Mouse (Mus musculus) hindbrain, embryonic 11.5 days (tissue): Measurements from ENCODE around the gene Lgi2. TPM values are rescaled to one million over a fixed set of nuclear protein-coding genes. Genes with fewer than 3 reads are reported as not detected.
A peak's percentile ranks its signal among the peaks of the same experiment; 100 is the strongest.

Source experiments
- ATAC-seq: fragments of 200-750 bp; cut with Nextera tagmentation; 2 replicates; pipeline ENCODE4 v1.8.0; 2017; ENCODE audit warnings: mild to moderate bottlenecking, moderate TSS enrichment, moderate library complexity; ENCODE audit not compliant: low FRiP score
- DNase-seq: peaks from one replicate; pipeline ENCODE4 v3.0.0-alpha.2; 2015; ENCODE audit warnings: low spot score
- H3K27ac ChIP-seq: fragments of 300-500 bp; sonication (generic); 2 replicates; pipeline ENCODE4 v1.5.1; 2014; ENCODE audit warnings: mild to moderate bottlenecking, low read depth, low read length
- H3K27me3 ChIP-seq: fragments of 300-500 bp; sonication (generic); 2 replicates; pipeline ENCODE4 v1.6.1; 2014; ENCODE audit warnings: mild to moderate bottlenecking, low read length, moderate library complexity, mixed read lengths; ENCODE audit not compliant: control insufficient read depth, insufficient read depth
- H3K36me3 ChIP-seq: fragments of 300-500 bp; sonication (generic); 2 replicates; pipeline ENCODE4 v1.6.1; 2014; ENCODE audit warnings: mild to moderate bottlenecking, low read length, moderate library complexity, mixed read lengths; ENCODE audit not compliant: control insufficient read depth, insufficient read depth
- H3K4me1 ChIP-seq: fragments of 300-500 bp; sonication (generic); replicated peaks from 2 replicates; pipeline ENCODE4 v1.6.1; 2014; ENCODE audit warnings: low read length, mixed read lengths; ENCODE audit not compliant: control insufficient read depth, insufficient read depth
- H3K4me2 ChIP-seq: fragments of 300-500 bp; sonication (generic); replicated peaks from 2 replicates; pipeline ENCODE4 v1.6.1; 2014; ENCODE audit warnings: mild to moderate bottlenecking, low read depth, low read length
- H3K4me3 ChIP-seq: fragments of 300-500 bp; sonication (generic); 2 replicates; pipeline ENCODE4 v1.5.1; 2014; ENCODE audit warnings: low read depth, low read length
- H3K9ac ChIP-seq: fragments of 300-500 bp; sonication (generic); 2 replicates; pipeline ENCODE4 v1.6.1; 2014; ENCODE audit warnings: low read depth, low read length
- H3K9me3 ChIP-seq: fragments of 300-500 bp; sonication (generic); 2 replicates; pipeline ENCODE4 v1.6.1; 2016; ENCODE audit warnings: low read length; ENCODE audit not compliant: control insufficient read depth
- WGBS: fragments of 180-500 bp; shearing (Covaris S2); extraction: QIAGEN DNeasy Blood & Tissue Kit; methylation state at CpG from one replicate; pipeline ENCODE4 v1.1.7; 2014; 5-methylcytosine and 5-hydroxymethylcytosine counted together
- polyA plus RNA-seq: library from polyadenylated mRNA; unstranded; fragments of >200 nt; fragmentation: Nextera tagmentation; extraction: Ambion mirVana; gene quantifications from 2 replicates; pipeline ENCODE4 v1.2.1, GENCODE M21; 2014

The Lgi2 gene
- polyA plus RNA-seq, 1 experiment from 2014 or later: 1.5 TPM

- H3K36me3 ChIP-seq: no peaks in the 10 kb centered on the region
- H3K27ac ChIP-seq: no peak overlapping the region
- H3K27me3 ChIP-seq: no peaks in the 10 kb centered on the region
- ATAC-seq (no peak), DNase-seq (no peak)
- no peak overlapping the region for H3K9ac ChIP-seq
- no peaks in the 10 kb centered on the region for H3K4me1 ChIP-seq
- no peak overlapping the region for H3K4me3 ChIP-seq
- H3K9me3 ChIP-seq: no peaks in the 10 kb centered on the region
- H3K4me2 ChIP-seq: no peak overlapping the region
- WGBS: 75% methylated on average over 4 of the region's 4 CpGs
These were observed 22.4 kb upstream of the Lgi2 start for GRCm38 (mm10) chr5:52588650-52589049.

- H3K27ac ChIP-seq: no peak overlapping the region
- H3K36me3 ChIP-seq: no peaks in the 10 kb centered on the region
- no peak overlapping the region for H3K9ac ChIP-seq
- no peak overlapping the region for H3K4me3 ChIP-seq
- DNase-seq (no peak), ATAC-seq (no peak)
- no peak overlapping the region for H3K4me2 ChIP-seq
- 86% methylated on average over 9 of the region's 9 CpGs for WGBS
- no peaks in the 10 kb centered on the region for H3K9me3 ChIP-seq
- no peaks in the 10 kb centered on the region for H3K27me3 ChIP-seq
- H3K4me1 ChIP-seq: no peaks in the 10 kb centered on the region
These were observed 21.1 kb upstream of the Lgi2 start for GRCm38 (mm10) chr5:52587291-52587733.

- ATAC-seq (no peak), DNase-seq (no peak)
These were observed 6.3 kb upstream of the Lgi2 start for GRCm38 (mm10) chr5:52572572-52572971.

DNA sequence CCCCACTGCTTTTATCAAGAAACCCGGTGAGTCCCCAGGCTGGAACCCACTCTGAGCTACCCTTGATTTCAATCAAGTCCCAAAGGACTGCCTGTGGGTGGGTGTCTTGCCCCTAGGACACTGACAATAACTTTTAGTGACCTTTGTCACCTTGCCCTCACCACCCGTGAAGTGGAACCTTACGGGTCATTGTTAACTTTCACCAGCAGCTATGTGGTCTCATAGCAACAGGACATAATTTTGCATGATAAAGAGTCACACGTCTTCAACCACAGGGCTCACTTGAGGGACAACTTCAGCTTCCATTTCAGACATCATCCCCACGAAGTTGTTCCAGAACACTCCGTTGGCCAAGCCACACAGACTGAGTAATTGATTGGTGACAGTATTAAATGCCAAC is 4.5 kb upstream of the Lgi2 start:
- Histone ChIP-seq H3K27ac (no peak overlapping the region), H3K4me1 (no peaks in the 10 kb centered on the region), H3K9ac (no peak overlapping the region), H3K4me2 (no peak overlapping the region), H3K27me3 (no peaks in the 10 kb centered on the region), H3K4me3 (no peak overlapping the region), H3K36me3 (no peaks in the 10 kb centered on the region), H3K9me3 (no peaks in the 10 kb centered on the region)
- DNase-seq: no peak
- no peak for ATAC-seq
- WGBS: 31% methylated on average over 6 of the region's 6 CpGs

More at GRCm38 (mm10) chr5:52572572-52572971, 6.3 kb upstream of the Lgi2 start:
- 64% methylated on average over 1 of the region's 1 CpGs for WGBS
- H3K27ac ChIP-seq: no peak overlapping the region
- H3K4me1 ChIP-seq: no peaks in the 10 kb centered on the region
- H3K4me2 ChIP-seq: no peak overlapping the region
- H3K4me3 ChIP-seq: no peak overlapping the region
- H3K27me3 ChIP-seq: no peaks in the 10 kb centered on the region
- no peaks in the 10 kb centered on the region for H3K36me3 ChIP-seq
- no peaks in the 10 kb centered on the region for H3K9me3 ChIP-seq
- H3K9ac ChIP-seq: no peak overlapping the region

- H3K4me2 ChIP-seq: peak overlapping the region; percentile 96
- H3K9ac ChIP-seq: peak overlapping the region; percentile 58
- H3K27me3 ChIP-seq: no peaks in the 10 kb centered on the region; the same call in 1 of the 2 replicates
- ATAC-seq (peak; percentile 65; the same call in 1 of the 2 replicates), DNase-seq (peak; percentile 27)
- WGBS: 4% methylated on average over 17 of the region's 17 CpGs
- no peaks in the 10 kb centered on the region for H3K9me3 ChIP-seq
- H3K4me3 ChIP-seq: peak overlapping the region; percentile 57
- H3K4me1 ChIP-seq: peaks cover 3% of the 10 kb centered on the region; the same call in 1 of the 2 replicates
- no peak overlapping the region for H3K27ac ChIP-seq
- H3K36me3 ChIP-seq: no peaks in the 10 kb centered on the region
These were observed 949 bp downstream of the Lgi2 start for GRCm38 (mm10) chr5:52565214-52565812.

DNA sequence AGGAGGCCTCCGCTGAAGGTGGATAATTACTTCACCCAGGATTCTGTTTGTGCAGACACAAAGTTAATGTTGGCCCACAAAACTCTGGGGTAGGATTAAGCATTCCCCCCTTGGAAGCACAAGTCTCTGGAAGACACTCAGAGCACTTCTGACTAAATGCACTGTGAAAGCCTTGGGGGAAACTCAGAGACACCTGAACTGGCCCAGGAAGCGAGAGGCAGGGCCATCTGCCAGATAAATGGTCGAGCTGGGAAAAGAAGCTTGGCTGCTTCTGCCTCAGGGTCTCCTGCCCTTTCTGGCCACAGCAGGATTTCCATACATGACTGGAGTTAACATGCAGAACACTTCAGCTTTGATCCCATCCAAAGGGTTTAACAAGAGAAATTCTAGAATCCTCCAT is 1.9 kb downstream of the Lgi2 start:
- no peak for DNase-seq
- Histone ChIP-seq H3K9ac (no peak overlapping the region), H3K4me2 (no peak overlapping the region), H3K36me3 (no peaks in the 10 kb centered on the region), H3K27ac (no peak overlapping the region), H3K9me3 (no peaks in the 10 kb centered on the region), H3K4me3 (no peak overlapping the region), H3K27me3 (no peaks in the 10 kb centered on the region; the same call in 1 of the 2 replicates), H3K4me1 (peaks cover 3% of the 10 kb centered on the region; the same call in 1 of the 2 replicates)
- no peak for ATAC-seq
- WGBS: 54% methylated on average over 3 of the region's 3 CpGs

DNA sequence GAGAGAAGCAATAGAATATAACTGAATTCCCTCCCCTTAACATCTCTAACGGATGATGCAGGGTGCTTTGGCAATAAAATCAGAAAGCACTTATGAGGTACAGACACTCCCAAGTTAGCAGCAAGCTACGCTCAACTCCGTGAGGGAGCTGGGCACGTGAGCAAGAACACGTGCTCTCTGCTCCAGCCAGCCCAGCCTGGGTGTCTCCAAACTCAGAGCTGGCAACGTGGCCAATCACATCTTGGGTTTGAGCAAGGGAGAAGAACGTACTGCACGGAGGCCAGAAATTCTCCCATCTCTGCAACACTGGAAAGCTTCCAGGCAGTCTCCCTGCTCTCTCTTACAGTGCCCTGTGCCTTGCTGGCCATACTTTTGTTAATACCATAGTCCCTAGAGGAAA is 6.0 kb downstream of the Lgi2 start:
- no peak overlapping the region for H3K27ac ChIP-seq
- no peaks in the 10 kb centered on the region for H3K36me3 ChIP-seq
- peaks cover under 1% of the 10 kb centered on the region; the same call in 1 of the 2 replicates for H3K4me1 ChIP-seq
- H3K4me2 ChIP-seq: no peak overlapping the region
- 90% methylated on average over 8 of the region's 8 CpGs for WGBS
- DNase-seq (no peak), ATAC-seq (no peak)
- H3K27me3 ChIP-seq: no peaks in the 10 kb centered on the region
- H3K4me3 ChIP-seq: no peak overlapping the region
- H3K9ac ChIP-seq: no peak overlapping the region
- no peaks in the 10 kb centered on the region for H3K9me3 ChIP-seq

DNA sequence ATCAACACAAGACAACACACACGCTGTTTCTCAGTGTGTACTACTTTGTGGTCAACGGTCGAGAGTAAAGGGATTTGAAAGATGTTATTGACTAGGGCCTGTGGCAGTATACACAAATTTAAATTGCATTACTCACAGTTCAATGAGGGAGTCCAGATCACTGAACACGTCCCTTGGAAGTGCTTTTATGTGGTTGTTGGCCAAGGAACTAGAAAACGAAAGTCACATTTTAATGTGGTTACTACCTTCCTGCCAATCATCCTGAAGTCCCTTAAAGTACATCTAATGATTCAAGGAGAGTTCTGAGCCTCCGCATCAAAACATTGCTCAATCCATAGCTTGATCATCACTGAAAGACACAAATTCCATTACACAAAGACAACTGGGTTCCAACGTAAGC is 10.7 kb downstream of the Lgi2 start:
- WGBS: 75% methylated on average over 7 of the region's 7 CpGs
- ATAC-seq (no peak), DNase-seq (no peak)
- Histone ChIP-seq H3K9ac (no peak overlapping the region), H3K4me1 (no peaks in the 10 kb centered on the region), H3K36me3 (no peaks in the 10 kb centered on the region), H3K27ac (no peak overlapping the region), H3K4me3 (no peak overlapping the region), H3K4me2 (no peak overlapping the region), H3K9me3 (no peaks in the 10 kb centered on the region), H3K27me3 (no peaks in the 10 kb centered on the region)

- Histone ChIP-seq H3K9ac (no peak overlapping the region), H3K9me3 (no peaks in the 10 kb centered on the region), H3K27me3 (no peaks in the 10 kb centered on the region), H3K4me1 (no peaks in the 10 kb centered on the region), H3K36me3 (no peaks in the 10 kb centered on the region), H3K27ac (no peak overlapping the region), H3K4me2 (no peak overlapping the region), H3K4me3 (no peak overlapping the region)
- ATAC-seq (peak; percentile 3; the same call in 1 of the 2 replicates), DNase-seq (no peak)
- WGBS: 84% methylated on average over 3 of the region's 3 CpGs
These were observed 15.0 kb downstream of the Lgi2 start for GRCm38 (mm10) chr5:52551318-52551632.
